Comparison of ENCODE assay signal across 12 mouse cellular contexts in the genomic region with DNA sequence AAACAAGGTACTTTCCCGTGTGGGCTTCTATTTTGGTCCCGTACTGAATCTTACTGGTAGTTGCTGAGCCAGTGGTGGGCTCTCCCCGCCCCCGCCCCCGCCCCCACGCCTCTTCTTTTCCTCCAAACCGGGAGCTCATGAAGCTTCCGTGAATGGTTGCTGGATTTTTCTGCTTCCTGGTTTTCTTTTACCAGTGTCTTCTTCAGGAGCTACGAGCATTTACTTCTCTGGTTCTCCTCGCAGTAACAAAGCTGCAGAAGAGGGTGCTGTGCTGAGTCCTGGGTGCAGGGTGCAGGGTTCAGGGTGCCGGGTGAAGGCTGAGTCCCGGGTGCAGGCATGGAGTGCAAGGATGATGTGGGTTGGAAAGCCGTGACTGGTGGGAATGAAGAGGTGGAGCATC.
DNase-seq lines count a peak whose midpoint lies in the region; ATAC-seq and TF ChIP-seq lines count a peak whose summit lies in the region.
"Had no signal": no experiment of that assay in that cellular context is flagged by ENCODE, and none has a peak within 500 bp of the region (broad histone marks: within the 10 kb centered on the region; RNA-seq: fewer than 3 reads in every experiment).

No protein-coding gene starts in this region.

- no peak for DNase-seq in hindbrain, embryonic 10.5 days (ENCODE audit: low spot score)
- no peak for DNase-seq in embryonic facial prominence, embryonic 14.5 days (ENCODE audit: low spot score)
- no peak for DNase-seq in frontal cortex, postnatal 36 days (ENCODE audit: low spot score in 2 of 2)
- no peak for DNase-seq in urinary bladder, adult 2 months (ENCODE audit: low spot score)
- DNase-seq in adrenal gland, postnatal 4 days (ENCODE audit: low spot score in 2 of 2) = no peak
- DNase-seq: cerebellum, postnatal 25 days; gastrocnemius, postnatal 10 days; kidney, postnatal 10 days had no signal

- H3K4me3 ChIP-seq in hindbrain, embryonic 12.5 days = no peak overlapping the region
- no peak overlapping the region for H3K4me3 ChIP-seq in hindbrain, embryonic 10.5 days
- peak overlapping the region; percentile 66 for H3K4me3 ChIP-seq in E14TG2a.4 (replicated peaks; ENCODE audit: low read length)
- H3K4me3 ChIP-seq in embryonic facial prominence, embryonic 14.5 days (ENCODE audit: low read depth, low read length) = no peak overlapping the region
- no peak overlapping the region for H3K4me3 ChIP-seq in liver, embryonic 12.5 days

- no peak overlapping the region for H3K4me2 ChIP-seq in hindbrain, embryonic 12.5 days (replicated peaks)
- H3K4me2 ChIP-seq in embryonic facial prominence, embryonic 14.5 days (ENCODE audit: low read depth, low read length) = peak overlapping the region; percentile 32
- peak overlapping the region; percentile 21 for H3K4me2 ChIP-seq in liver, embryonic 12.5 days

- no peaks in the 10 kb centered on the region for H3K9me3 ChIP-seq in hindbrain, embryonic 12.5 days (replicated peaks)
- no peaks in the 10 kb centered on the region for H3K9me3 ChIP-seq in hindbrain, embryonic 10.5 days
- no peaks in the 10 kb centered on the region for H3K9me3 ChIP-seq in E14TG2a.4 (ENCODE audit: low read length)
- no peaks in the 10 kb centered on the region for H3K9me3 ChIP-seq in embryonic facial prominence, embryonic 14.5 days (ENCODE audit: control insufficient read depth, low read length)
- no peaks in the 10 kb centered on the region for H3K9me3 ChIP-seq in liver, embryonic 12.5 days (replicated peaks)

- ATAC-seq in hindbrain, embryonic 12.5 days (ENCODE audit: low FRiP score) = no peak
- ATAC-seq in embryonic facial prominence, embryonic 14.5 days (ENCODE audit: low read depth) = no peak
- no peak; the same call in 1 of the 2 replicates for ATAC-seq in liver, embryonic 12.5 days

- peaks cover 12% of the 10 kb centered on the region for H3K27me3 ChIP-seq in hindbrain, embryonic 12.5 days
- H3K27me3 ChIP-seq in hindbrain, embryonic 10.5 days (ENCODE audit: insufficient read depth, poor library complexity, severe bottlenecking) = peaks cover 6% of the 10 kb centered on the region; the same call in 1 of the 2 replicates
- H3K27me3 ChIP-seq in E14TG2a.4 (ENCODE audit: insufficient read depth, low read length) = peaks cover 4% of the 10 kb centered on the region; the same call in 1 of the 2 replicates
- no peaks in the 10 kb centered on the region for H3K27me3 ChIP-seq in embryonic facial prominence, embryonic 14.5 days (replicated peaks; ENCODE audit: control insufficient read depth, insufficient read depth, low read length)
- no peaks in the 10 kb centered on the region for H3K27me3 ChIP-seq in liver, embryonic 12.5 days (replicated peaks)
- H3K27me3 ChIP-seq: CH12.LX had no signal

- H3K9ac ChIP-seq in hindbrain, embryonic 12.5 days = no peak overlapping the region
- no peak overlapping the region; the same call in 1 of the 2 replicates for H3K9ac ChIP-seq in embryonic facial prominence, embryonic 14.5 days (ENCODE audit: low read depth, low read length)
- no peak overlapping the region for H3K9ac ChIP-seq in liver, embryonic 12.5 days

- 46% methylated on average over 13 of the region's 13 CpGs for WGBS in hindbrain, embryonic 12.5 days
- WGBS in hindbrain, embryonic 10.5 days = 58% methylated on average over 13 of the region's 13 CpGs
- WGBS in embryonic facial prominence, embryonic 14.5 days = 43% methylated on average over 13 of the region's 13 CpGs
- 18% methylated on average over 13 of the region's 13 CpGs for WGBS in liver, embryonic 12.5 days (ENCODE audit: insufficient replicate concordance)

- no peak for TF ChIP-seq CTCF in E14TG2a.4 (conservative IDR thresholded peaks at IDR 0.05; ENCODE audit: low read length)

- 0 out of 2 replicates have a peak overlapping the region, but pooled peaks have one; percentile 35 for H3K27ac ChIP-seq in hindbrain, embryonic 12.5 days
- no peak overlapping the region for H3K27ac ChIP-seq in hindbrain, embryonic 10.5 days
- no peak overlapping the region for H3K27ac ChIP-seq in embryonic facial prominence, embryonic 14.5 days (replicated peaks; ENCODE audit: low read depth, low read length)
- H3K27ac ChIP-seq in liver, embryonic 12.5 days = no peak overlapping the region

- H3K4me1 ChIP-seq in hindbrain, embryonic 12.5 days = peaks cover 39% of the 10 kb centered on the region
- peaks cover 46% of the 10 kb centered on the region for H3K4me1 ChIP-seq in hindbrain, embryonic 10.5 days (replicated peaks)
- peaks cover 67% of the 10 kb centered on the region for H3K4me1 ChIP-seq in E14TG2a.4 (replicated peaks; ENCODE audit: low read depth, low read length)
- peaks cover 29% of the 10 kb centered on the region for H3K4me1 ChIP-seq in embryonic facial prominence, embryonic 14.5 days (ENCODE audit: control insufficient read depth, insufficient read depth, low read length)
- peaks cover 23% of the 10 kb centered on the region for H3K4me1 ChIP-seq in liver, embryonic 12.5 days

- H3K36me3 ChIP-seq in hindbrain, embryonic 12.5 days = no peaks in the 10 kb centered on the region
- no peaks in the 10 kb centered on the region for H3K36me3 ChIP-seq in hindbrain, embryonic 10.5 days
- no peaks in the 10 kb centered on the region for H3K36me3 ChIP-seq in E14TG2a.4 (ENCODE audit: insufficient read depth, low read length)
- no peaks in the 10 kb centered on the region for H3K36me3 ChIP-seq in embryonic facial prominence, embryonic 14.5 days (ENCODE audit: control insufficient read depth, insufficient read depth, low read length)
- no peaks in the 10 kb centered on the region for H3K36me3 ChIP-seq in liver, embryonic 12.5 days
